Mouse (Mus musculus) embryonic fibroblast, embryonic 13.5 days (primary cell): ENCODE results near the gene Rybp.

Source experiments
- CTCF ChIP-seq: IDR thresholded peaks from 2 replicates; pipeline ENCODE4 v1.5.1; 2011; ENCODE audit warnings: mild to moderate bottlenecking, control low read depth, low read length, moderate library complexity, borderline replicate concordance; ENCODE audit not compliant: insufficient read depth
- POLR2A ChIP-seq: IDR thresholded peaks from 2 replicates; pipeline ENCODE4 v1.6.1; 2011; ENCODE audit warnings: low read depth, mild to moderate bottlenecking, control low read depth, low read length, moderate library complexity

DNA sequence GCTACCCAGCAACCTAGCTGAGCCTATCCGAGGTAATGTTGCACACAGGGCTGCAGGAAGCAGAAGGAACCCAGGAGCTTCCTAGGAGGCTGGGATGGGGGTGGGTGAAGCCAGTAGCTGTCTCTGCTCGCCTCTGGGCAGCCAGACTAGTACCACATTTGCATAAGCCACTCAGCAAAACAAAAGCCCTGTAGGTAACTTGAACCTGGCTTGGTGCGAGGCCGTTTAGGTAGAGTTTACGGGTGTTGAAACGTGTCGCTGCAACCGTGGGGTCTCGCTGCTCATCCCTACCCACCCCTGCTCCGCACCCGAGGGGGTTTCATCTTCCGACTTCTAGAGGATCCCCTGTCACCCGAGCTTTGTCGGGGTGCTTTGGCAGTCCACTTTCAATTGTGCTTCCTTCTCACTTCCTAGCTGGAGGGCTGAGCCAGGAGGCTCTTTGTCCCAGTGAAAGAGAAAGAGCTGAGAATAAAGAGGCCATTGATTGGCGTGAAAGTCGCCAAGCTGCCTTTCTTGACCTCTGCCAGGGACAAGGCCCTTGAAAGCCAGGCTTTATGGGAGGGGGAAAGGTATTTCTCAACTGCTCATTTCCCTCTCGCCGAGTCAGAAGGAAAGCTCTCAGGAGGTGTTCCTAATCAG lies 48.3 kb upstream of the Rybp start:
- TF ChIP-seq CTCF (no peak), POLR2A (no peak)
